Mouse (Mus musculus) brain, embryonic 18.5 days (tissue): ENCODE measurements around the gene Ppp1r3e.

Source experiments
- DNase-seq: peaks from one replicate; pipeline ENCODE4 v3.0.0-alpha.2; 2012; ENCODE audit warnings: low read depth, low spot score

Ppp1r3e gene

GRCm38 (mm10) chr14:54883154-54884021, 6.0 kb upstream of the Ppp1r3e start, which contains the start of the genes Bcl2l2 and Gm20521:
Gene Bcl2l2 (plus strand): TSS chr14:54883377.
Gene Gm20521 (plus strand): TSS chr14:54883441.
- DNase-seq, result no peak

DNA sequence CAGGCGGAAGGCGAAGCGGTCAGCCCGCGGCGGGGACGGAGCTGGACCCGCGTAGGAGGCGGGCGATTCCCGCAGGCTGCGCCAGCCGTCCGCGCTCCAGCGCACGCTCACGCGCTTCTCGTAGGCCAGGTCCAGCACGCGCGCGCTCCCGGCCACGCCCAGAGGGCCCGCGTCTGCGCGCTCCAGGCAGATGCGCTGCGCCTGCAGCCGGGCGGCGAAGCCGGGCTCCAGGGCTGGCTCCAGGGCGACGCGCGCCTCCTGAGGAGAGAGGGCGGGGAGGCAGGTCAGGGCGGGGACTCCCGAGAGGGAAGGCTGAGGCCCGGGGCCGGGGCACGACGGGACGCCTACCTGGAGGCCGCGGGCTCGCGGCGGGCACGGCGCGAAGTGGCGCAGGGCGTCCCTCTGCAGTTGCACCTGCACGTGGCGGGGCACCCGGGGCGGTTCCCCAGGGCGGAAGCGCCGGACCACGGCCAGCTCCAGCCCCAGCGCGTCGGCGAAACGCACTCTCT, 757 bp downstream of the Ppp1r3e start:
- no peak for DNase-seq

GRCm38 (mm10) chr14:54875844-54876538, 1.4 kb downstream of the Ppp1r3e start:
- DNase-seq, result no peak

DNA sequence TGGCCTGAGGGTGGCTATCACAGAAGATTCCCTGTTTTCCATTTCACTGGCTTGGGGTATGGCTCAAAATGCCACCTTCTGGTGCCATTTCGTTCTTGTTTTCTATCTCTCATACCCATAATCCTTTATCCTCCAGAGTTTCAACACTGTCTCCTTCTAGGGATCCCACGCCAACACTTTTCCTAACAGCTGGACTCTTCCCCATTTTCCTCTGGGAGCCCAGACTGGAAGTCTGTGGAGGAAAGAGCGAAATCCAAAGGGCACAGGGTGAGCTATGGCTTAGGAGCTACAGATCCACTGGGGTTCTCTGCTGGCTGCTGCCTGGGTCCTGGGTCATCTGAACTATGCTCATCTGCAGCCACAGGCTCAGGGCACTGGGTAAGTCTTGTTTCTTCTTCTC, 3.2 kb downstream of the Ppp1r3e start:
- DNase-seq, result no peak

GRCm38 (mm10) chr14:54870861-54871260, 6.5 kb downstream of the Ppp1r3e start, which contains the start of gene Homez:
Gene Homez (minus strand): TSS chr14:54870961.
- DNase-seq, result no peak

DNA sequence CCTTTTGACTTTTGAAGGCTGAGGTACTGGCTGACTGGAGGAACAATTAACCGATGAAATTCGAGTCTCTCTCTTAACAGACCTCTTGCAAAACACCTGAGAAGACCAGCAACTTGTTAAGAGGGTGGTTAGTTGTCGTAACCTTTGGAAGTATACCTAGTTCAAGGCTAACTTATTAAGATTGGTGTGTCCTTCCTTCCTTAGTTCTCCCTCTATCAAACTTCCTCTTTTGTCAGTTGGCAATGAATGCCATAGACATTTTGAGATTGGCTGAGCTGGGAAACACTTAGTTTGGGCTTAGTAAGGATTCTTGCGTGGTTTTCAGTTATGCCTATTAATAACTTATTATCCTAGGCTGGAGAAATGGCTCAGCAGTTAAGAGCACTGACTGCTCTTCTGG, 9.3 kb downstream of the Ppp1r3e start:
- DNase-seq, result no peak

DNA sequence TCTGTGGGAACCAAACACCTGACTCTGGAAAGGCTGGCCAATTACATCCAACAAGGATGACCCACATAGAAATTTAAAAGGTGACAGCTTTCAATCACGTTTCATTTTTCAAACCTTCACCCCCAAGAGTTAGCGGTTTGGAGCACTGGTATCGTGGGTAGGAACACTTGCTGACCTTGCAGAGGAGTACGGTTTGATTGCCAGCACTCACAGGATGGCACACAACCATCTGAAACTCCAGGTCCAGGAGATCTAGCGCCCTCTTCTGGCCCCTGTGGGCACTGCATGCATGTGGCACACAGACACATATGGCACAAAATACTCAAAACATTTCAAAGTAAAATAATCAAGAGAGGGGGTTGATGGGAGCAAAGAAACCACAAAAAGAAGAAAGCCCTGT, 10.4 kb downstream of the Ppp1r3e start:
- no peak for DNase-seq

- DNase-seq, result no peak
Measured at GRCm38 (mm10) chr14:54866268-54866667, 11.1 kb downstream of the Ppp1r3e start.

- no peak for DNase-seq
Measured at GRCm38 (mm10) chr14:54865626-54866025, 11.7 kb downstream of the Ppp1r3e start.

- no peak for DNase-seq
Measured at GRCm38 (mm10) chr14:54864313-54865036, 12.9 kb downstream of the Ppp1r3e start.

GRCm38 (mm10) chr14:54863501-54864312, 13.6 kb downstream of the Ppp1r3e start:
- no peak for DNase-seq

- no peak for DNase-seq
Measured at GRCm38 (mm10) chr14:54860511-54860910, 16.8 kb downstream of the Ppp1r3e start.

DNA sequence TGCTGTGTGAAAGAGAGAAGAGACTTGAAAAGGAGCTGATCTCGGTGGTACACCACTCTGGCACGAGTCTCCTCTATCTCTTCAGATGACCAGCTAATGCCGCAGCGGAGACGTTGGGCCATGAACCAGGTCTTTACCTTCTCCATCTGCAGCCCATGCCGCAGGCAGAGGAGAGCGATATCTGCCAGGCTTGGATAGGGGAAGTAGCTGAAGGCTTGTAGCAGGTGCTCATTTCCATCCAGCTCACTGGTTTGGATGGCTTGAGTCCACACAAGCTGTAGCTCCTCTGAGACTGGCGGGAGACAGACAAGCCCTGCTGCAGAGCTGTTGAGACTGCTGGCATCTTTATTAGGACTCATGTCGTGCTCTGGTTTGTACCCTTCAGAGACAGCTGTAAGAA, 19.5 kb downstream of the Ppp1r3e start:
- DNase-seq, result no peak

DNA sequence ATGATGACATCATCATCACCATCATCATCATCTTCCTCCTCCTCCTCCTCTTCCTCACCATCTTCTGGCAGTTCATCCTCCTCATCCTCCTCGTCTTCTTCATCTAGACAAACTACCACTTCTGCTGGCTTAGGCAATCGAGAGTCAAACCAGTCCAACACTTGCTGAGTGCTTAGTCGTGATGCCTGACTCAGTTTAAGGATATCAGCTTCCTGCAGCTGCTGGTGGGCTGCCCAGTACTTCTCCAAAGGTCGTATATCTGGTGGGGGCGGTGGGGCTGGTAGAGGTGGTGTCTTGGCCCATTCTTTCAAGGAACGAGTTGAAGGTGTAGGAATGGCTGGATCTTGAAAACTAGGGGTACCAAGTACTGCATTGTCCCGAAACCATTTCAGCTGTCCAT, 20.6 kb downstream of the Ppp1r3e start:
- DNase-seq, result no peak

- no peak for DNase-seq
Measured at GRCm38 (mm10) chr14:54855726-54856125, 21.6 kb downstream of the Ppp1r3e start.

DNA sequence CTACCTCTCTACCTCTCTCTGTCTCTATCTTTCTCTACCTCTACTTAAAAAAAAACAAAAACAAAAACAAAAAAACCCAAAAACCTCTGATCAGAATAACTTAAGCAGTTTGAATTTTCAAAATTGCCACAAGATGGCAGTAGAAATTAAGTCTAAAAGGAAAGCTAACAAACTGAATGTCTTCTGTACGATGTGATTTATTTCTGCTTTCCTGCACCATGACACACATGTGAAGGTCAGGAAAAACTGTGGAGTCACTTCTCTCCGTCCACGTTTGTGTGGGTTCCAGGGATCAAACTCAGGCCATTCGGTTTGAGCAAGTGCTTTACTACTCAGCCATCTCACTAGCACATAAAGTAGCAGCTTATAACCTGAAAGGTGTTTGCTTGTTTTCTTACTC, 33.9 kb downstream of the Ppp1r3e start:
- no peak for DNase-seq

- no peak for DNase-seq
Measured at GRCm38 (mm10) chr14:54823716-54824115, 53.6 kb downstream of the Ppp1r3e start.
